Mouse (Mus musculus) cerebellum, postnatal 14 days (tissue): ENCODE data around the gene Il20rb.

Experiments
- DNase-seq, 2 experiments: peaks; one replicate each; pipeline ENCODE4 v3.0.0; 2021; ENCODE audit warnings: mixed read lengths in 2 of 2

Gene Il20rb

DNA sequence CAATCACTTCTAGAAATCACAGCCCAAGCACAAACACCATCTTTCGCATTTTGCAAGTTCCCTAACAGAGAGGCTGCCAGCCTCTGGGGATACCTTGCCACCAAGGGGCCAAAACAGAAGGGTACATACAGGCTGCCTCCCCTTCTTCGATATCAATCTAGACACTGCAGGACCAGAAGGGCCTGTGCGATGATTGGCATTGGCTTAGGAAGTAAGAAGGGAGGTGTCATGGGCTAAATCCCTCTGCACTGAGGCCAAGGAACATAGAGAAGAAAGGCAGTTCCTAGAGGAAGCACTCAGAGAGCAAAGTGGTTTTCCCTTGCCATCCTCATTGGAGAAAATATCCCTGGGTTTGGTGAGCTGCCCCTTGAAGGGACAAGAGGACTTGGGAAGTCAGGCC lies 16.9 kb downstream of the Il20rb start:
- DNase-seq, result peak; percentile 40 to 59

DNA sequence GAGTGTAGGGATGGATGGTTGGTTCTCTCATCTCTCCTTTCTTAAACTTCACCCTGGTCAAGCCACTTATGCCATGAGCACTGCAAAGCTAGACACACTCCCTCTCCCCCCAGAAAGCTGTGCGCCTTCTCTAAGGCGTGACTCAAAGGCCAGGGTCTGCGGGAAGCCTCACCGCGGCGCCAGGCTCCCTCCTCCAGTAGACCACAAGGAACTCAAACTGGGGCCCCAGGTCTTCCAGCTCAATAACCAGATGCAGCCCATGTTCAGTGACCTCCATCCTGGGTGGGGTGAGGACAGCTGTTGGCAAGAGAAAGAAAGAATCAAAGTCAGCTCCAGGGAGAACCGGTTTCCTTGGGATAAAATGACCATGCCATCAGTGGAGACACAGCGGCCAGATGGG lies 18.4 kb downstream of the Il20rb start:
- peak; percentile 39 to 49 for DNase-seq

DNA sequence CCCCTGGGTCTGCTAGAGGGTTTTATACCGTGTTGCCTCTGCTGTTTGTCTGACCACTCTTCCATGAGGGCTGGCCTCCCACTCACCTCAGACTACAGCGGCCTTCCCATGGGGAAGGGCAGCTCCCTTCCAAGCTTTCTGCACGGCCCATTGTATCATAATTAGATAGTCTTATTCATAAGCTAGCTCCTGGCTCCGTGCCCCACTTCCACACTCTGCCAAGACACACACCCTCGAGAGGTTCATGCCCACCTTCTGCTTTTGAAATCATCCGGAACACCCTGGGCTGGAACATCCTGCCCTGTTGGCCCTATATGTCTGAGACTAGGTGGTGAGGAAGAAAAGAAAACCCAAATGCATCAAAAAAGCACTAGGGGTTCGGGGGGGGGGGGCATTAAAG lies 18.9 kb downstream of the Il20rb start:
- peak; percentile 93 to 94 for DNase-seq

DNA sequence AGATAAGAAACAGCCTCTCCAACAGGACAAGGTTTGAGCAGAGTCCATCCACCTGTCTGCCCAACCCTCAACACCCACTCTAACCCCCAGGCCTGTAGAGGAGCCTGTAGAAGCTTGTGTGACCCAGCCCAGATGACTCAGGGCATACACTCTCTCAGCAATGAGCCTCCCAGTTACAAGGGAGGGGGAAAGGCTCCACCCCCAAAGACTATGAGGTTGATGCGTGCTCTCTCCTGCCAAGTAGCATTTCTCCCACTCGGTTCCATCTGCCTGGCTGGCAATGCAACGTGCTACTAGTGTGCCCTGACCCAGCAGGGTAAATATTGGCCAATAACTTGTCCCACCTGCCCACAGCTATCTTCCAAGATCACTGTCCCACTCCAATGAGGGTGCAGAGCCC lies 19.8 kb downstream of the Il20rb start:
- peak; percentile 89 to 94 for DNase-seq

DNA sequence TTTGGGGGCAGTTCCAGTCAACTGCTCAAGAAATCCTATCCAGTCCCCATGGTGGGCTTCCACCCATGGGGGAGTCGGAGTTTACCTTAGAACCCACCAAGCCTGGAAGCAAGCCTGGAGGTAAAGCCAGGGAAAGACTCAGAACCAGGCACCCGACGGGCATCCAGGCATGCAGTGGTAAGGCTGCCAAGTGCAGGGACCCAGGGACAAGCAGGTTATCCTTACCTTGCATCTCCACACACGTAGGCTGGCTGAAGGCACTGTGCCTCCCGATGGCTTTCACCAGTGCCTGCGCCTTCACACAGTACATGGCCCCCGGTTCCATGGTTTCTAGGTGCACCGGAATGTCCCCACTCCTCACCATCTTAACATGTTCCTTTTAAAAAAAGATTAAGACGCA lies 20.6 kb downstream of the Il20rb start:
- DNase-seq, result peak; percentile 86 to 91

DNA sequence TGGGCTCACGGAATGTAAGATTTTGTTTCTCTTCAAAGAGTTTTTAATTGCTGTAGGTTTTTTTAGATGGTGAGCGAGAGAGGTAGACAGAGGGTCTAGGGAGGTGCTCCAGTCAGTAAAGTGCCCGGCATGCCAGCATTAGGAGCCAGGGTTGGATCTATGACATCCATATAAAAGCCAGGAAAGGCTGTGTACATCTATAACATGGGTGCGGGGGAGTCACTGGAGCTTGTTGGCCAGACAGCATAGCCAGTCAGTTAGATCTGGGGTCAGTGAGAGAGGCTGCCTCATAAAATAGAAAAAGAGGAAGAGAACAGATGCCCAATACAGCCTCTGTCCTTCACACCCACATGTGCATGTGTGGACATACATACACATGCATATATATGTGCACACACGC lies 21.2 kb downstream of the Il20rb start:
- DNase-seq, result peak in 1 of 2 experiments; percentile 50

DNA sequence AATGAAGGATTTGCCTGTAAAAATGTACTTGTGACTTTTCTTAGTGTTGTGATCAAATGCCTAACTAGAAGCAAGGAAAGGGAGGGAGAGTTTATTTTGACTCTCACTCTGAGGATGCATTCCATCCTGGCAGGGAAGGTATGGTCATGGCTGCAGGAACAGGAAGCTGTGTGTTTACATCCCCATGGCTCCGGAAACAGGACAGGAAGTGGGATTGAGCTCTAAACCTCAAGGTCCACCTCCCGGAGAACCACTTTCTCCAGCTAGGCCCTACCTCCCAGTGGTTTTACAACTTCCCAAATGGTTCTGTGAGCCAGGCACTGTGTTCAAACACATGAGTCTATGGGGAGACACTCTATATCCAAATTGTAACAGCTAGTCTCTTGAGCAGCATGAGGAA lies 22.8 kb downstream of the Il20rb start:
- DNase-seq, result no peak

DNA sequence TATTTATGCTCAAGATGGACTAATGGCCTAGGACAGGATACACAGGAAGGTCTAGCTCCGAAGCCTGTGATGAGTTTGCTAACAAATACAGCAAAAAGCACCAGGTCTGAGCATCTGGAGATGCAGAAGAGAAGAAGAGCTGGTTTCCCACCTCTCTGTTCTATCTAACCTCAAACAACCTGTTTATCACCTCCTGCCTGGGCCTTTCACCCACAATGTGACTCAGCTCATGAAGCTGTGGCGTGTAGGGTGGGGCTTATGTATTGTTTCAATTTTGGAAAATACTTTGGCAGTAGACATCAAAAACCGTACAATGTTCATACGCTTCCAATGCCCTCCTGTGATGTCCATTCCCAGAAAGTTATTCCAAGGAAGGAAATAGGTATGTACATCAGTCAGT lies 24.5 kb downstream of the Il20rb start:
- no peak for DNase-seq

DNA sequence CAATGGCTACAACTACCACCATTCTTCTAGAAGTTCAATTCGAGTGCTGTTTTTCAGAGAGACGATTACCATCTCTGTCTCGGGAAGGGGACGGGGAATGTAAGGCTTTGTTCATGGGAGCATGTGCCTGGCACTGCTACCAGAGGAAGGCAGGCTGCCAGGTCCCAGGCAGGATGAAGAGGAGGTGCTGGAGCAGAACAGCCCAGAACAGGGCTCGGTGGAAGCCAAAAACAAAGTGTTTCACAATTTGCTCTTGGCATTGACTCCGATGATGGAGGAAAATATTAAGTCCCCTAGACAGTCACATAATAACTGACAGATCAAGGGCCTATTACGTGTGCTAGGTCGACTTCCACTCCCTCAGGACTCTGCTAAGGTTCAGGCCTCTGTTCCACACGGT lies 24.9 kb downstream of the Il20rb start:
- DNase-seq, result peak; percentile 85 to 88

DNA sequence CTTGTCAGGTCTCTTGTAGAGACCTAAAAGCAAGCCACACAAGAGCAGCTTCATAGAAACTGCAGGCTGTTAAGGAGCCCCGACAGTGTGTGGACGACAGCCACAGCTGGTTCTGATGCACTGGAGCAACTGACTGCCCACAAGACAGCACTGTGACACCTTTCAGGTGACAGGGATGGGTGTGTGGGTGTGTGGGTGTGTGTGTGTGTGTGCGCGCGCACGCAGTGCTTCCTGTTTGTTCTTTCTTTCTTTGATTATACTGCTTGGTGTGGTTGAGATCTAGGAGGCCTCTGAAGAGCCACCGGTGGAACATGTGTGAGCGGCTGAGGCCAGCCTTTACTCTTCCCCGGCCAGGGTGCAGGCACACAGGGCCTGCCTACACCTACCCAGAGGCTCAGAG lies 26.4 kb downstream of the Il20rb start:
- DNase-seq, result no peak

DNA sequence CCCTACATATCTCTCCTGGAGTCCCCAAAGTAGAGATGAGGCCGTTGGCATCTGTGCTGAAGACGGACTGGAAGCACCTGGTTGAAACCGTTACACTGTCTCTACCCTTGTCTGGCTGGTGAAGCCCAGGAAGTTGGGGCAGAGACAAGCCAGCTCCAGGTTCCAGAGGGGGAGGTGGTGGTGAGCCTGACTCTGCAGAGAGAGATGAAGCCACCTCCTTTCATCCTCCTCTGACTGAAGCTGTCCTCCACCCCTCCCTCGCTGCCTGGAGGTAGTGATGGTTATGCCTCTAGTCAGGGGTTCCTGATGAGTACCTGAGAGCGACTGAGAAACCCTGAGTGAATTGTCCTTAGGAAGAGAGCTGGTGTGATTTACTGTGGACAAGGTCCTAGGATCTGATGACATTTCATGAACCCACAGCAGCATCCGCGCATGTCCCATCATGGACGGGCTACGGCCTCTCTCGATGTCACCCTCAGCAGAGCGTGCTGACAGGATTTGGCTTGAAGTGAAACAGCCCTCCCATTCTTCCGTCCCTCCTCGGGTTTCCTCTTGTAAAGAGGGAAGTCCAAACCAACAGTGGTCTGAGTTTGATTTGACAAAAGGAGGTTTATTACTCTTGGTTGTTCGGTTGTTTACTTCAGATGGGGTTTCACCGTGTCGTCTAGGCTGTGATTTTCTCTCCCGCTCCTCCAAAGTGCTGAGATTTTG lies 28.5 kb downstream of the Il20rb start:
- DNase-seq, result no peak

DNA sequence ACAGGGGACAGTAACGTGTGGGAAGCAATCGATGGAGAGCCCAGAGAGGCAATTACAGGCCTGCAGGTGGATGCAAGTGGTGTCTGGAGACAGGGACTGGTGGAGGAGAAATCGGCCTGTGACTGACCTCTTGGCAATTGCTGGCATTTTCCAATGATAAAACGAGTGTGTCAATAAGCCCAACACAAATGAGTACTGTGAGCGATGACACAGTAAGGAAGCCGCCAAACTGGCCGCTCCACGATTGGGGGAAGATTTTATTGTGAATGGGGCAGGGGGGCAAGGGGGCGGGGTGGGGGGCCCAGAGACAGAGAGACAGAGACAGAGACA lies 32.0 kb downstream of the Il20rb start:
- DNase-seq, result no peak

DNA sequence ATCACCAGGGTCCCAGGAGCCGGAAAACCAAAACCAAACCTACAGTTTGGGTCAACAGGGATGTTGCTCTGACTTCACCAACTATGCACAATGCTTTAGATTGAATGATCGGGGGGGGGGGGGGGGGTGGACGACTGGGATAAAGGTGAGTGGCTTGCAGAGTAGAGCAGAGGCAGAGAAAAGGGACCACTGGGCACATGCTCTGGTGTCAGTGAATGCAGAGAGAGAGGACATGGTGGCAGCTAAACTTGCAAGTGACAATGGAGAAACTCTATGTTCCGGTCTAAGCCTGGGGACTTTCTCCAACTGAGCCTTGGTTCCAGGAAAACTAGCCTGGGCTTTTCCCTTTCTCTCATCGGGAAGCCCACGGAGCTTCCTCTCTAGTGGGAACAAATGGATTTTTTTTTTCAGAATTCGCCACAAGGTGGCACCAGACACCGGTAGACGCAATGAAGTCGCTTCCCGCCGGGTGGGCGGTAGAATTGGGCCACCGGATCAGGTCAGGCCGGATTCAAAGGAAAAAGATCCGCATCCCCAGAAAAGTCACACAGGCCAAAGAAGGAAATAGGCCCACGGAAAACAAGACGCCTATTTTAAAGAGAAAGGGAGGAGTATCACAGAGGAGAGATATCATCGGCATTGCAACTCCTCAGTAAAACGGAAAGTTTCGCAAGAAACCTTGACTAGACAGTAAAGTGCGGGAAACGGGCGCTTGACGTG lies 32.5 kb downstream of the Il20rb start:
- peak; percentile 95 to 96 for DNase-seq

DNA sequence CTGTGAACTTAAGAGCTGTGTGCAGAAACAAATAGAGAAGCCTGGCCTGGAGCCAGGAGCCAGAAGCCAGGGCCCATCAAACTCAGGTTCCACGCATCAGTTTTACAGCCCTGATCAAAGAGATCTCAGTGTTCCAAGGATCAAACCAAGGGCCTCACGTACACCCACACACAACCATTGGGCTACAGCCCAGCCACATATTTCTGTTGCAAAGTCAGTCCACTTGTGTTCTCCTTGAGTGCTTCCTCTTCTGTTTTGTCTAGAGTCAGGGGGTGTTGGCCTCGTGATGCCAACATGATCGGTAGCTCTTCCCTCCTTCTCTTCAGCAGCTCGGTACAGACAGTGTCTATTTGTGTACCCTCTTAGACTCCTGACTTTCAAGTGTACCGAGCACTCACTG lies 34.2 kb downstream of the Il20rb start:
- no peak for DNase-seq

DNA sequence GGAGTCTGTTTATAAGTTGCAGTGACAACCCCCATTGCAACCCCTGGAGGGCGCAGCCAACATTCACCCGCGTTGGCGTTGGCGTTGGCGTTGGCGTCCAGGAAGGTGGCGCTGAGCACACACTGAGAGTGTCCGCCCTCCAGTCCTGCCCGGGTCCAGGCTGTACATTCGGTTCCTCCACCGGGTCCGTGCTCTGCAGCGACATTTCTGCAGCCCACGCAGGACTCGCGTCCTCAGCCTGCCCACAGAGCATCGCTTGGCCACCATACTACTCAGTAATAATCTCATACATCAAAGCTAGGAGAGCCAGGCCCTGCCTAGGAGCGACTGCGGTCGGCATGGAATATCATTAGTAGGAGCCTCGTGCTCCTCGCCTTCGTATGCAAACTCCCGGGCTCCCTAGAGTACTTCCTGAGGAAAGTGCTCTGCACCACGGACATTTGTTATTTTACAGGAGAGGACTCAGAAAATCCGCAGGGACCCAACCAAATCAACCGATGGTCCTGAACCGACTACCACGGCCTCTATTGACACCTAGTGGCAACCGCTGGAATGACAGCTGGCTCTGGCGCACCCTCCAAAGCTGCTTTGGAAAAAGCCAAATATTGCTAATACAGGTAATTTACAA lies 40.4 kb downstream of the Il20rb start:
- peak; percentile 92 to 96 for DNase-seq

DNA sequence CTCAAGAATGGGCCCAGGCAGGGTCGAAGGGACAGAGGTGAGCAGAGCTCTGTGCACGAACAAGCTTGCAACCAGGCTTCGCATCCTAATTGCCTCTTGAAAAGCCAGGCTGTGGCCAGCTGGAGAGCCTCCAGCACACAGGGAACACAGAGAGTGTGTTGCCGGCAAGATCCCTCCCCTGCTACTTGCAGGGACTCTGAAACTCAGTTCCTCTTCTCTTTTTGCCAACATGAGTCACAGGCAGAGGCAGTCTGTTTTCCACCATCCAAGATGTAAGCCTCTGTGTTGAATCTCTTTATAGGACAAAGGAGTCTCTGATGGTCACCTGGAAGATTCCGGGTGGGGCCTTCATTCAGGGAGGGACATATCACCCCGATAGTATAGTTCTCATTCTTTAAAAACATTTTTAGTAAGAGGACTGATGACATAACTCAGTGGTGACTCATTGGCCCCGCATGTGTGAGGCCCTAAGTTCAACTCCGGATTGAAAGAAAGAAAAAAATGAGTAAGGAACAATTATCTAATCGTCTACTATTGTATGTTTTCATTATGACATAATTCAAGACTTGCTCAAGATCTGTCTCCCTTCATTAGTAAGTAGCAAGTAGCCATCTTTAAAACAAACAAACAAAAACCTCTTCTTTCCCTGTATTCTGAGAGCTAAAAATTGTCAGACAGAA lies 46.3 kb downstream of the Il20rb start:
- DNase-seq, result peak; percentile 69 to 84

DNA sequence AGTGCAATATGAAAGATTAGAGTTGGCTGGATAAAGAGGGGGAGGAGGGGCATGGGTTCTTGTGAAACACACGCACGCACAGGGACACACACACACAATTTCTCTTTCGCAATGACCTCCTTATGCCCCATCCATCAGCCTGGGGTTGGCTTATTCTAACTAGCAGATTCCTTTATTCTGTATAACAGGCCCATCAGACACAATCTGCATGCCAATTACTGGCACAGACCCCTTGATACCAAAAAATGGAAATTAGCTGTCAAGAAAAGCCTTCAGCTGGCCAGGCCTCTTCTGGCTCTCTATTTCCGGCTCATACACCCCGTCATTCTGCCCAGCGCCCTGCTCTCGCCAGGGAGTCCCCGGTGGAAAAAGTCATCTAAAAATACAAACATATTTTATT lies 47.1 kb downstream of the Il20rb start:
- DNase-seq, result peak in 1 of 2 experiments; percentile 21

DNA sequence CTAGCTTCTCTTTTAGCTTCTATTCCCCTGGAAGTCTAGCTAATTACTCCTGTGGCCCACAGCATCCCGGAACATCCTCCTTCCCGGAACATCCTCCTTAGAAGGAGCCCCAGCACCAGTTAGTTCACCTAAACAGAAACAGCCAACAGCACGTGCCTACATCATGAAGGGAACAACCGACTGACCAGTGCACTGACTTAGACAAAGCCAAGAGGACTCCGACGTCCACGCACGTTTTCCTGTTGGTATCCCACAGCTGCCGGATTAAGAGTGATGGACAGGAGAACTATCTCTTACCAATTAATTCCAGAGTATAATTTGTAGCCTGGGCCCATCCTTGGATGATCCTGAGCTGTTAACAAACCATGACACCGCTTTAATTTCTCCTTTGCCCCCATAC lies 47.6 kb downstream of the Il20rb start:
- no peak for DNase-seq

DNA sequence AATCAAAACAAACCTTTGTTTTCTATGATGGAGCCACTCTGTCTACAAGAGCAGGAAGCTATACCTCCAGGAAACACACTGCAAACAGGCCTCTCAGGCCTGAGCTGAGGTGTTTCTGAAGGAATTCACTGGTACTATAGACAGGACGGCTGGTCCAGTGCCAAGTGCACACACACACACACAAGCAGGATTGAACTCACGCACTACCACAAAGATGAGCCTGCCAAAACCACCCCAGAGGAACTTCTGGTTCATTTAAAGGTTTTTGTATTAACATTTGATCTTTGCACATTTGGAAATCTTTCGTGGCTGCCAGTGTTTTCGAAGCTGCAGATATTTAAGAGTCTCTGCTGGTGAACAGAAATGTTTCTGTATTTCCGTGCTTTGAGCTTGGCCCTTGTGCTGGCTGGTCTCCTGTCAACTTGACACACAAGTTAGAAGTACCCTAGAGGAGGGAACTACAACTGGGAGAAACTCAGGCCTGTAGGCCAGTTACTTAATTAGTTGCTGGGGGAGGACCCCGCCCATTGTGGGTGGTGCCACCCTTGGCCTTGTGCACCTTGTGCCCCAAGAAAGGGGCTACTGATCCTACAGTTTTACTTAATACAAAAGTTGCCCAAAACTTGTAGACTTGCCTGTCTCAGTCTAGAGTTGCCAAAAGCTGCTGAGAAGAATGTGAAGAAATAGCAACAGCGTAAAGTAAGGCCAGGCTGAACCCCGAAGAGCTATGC lies 49.6 kb downstream of the Il20rb start:
- no peak for DNase-seq

DNA sequence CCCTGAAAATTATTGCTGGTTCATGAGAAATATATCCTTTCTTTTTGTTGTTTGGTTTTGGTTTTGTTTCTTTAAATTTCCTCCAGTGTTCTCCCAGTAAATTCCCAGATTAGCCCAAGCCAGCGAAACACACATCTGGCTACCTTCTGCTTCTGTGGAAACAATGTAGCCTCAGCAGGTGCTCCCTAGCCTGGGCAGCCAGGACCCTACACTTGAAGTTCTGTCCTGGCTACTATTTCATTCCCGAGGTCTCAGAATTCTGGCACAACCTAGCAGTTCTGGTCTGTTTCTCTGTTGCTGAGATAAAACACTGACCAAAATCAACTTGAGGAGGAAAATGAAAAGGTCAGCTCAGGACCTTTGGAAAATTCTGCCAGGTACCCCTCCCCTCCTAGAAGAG lies 55.2 kb downstream of the Il20rb start:
- DNase-seq, result no peak

DNA sequence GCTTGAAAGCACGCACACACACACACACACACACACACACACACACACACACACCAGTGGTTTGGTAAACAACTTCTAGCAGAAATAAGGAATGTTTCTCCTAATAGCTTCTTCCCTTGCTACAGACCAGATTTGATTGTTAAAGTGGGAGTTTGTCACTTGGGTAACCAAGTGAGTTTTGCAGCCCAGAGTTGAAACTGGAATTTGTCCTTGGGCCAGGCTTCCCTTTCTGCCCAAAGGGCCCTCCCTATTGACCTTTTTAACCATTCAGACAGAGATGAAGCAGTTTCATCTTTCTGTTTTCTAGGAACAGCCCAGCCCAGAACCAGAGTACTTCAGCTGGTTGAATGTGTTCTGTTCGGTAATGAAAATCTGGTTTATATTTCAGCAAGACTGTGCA lies 55.7 kb downstream of the Il20rb start:
- DNase-seq, result no peak

DNA sequence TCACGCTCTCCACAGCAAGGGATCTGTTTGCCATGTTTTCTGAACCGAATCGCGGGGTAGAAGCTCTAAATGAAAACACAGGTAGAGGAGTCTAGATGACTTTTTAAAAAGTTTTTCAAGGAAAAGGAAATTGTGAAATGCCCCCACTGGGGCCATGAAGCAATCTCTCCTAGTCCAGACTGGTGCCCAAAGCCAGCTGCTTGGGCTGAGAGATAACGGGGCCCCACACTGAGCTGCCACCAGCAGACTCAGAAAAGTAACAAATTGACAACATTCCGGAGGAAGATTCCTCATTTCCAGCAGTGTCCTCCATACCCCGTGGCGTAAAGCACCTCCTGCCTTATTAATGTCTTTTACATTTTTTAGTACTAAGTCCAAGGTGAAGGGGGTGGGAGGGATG lies 66.9 kb downstream of the Il20rb start:
- no peak for DNase-seq

DNA sequence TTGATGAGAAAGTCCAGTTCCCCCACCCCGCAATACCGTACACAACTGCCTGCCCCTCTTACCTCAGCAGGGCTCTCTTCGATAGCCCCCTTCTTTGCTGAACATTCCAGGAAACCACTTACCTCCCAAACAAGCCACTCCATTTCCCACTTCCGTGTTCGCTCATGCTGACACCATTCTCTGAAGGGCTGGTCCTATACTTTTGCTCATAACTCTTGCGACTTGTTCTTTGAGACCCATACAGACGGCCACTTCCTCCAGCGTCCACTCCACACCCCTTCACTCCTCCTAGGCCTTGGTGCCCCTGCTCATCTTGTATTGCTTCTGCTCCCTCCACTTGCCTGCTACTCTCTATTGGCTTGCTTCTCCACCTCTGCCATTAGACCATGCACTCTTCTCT lies 67.5 kb downstream of the Il20rb start:
- DNase-seq, result no peak
